Mouse (Mus musculus): ENCODE data around the gene Usp24.

- TF ChIP-seq POLR2A (IDR thresholded peaks at IDR 0.05; ENCODE audit: insufficient read depth, low read length), result no peak
- TF ChIP-seq CTCF (IDR thresholded peaks at IDR 0.05; ENCODE audit: low read depth, low read length), result no peak
Observed at GRCm38 (mm10) chr4:106279177-106279576, 36.8 kb upstream of the Usp24 start.
